Mouse (Mus musculus): ENCODE measurements around the gene Cmtm8. TPM values are rescaled to one million over a fixed set of nuclear protein-coding genes. Genes with fewer than 3 reads are reported as not detected.

Gene Cmtm8
- total and polyA plus RNA-seq, 3 experiments: 1.9 to 7.9 TPM; not detected in 1

- Histone ChIP-seq H3K36me3 (ENCODE audit: control insufficient read depth in 1 of 2, insufficient read depth in 2 of 2, low read length in 2 of 2) (peaks cover 2 to 24% of the 10 kb centered on the region in 2 experiments; a peak in 3 of 4 replicates), H3K27me3 (ENCODE audit: control insufficient read depth in 1 of 2, insufficient read depth in 2 of 2, low read length in 2 of 2) (no peaks in the 10 kb centered on the region), H3K9ac (ENCODE audit: control insufficient read depth, low read depth, low read length, poor library complexity, severe bottlenecking) (no peak overlapping the region), H3K4me3 (ENCODE audit: control insufficient read depth in 1 of 2, insufficient read depth in 1 of 2, low read depth in 2 of 2, low read length in 2 of 2) (no peak overlapping the region), H3K79me2 (ENCODE audit: control insufficient read depth, insufficient read depth, low read length, poor library complexity) (peaks cover 22% of the 10 kb centered on the region), H3K27ac (ENCODE audit: control insufficient read depth, low read depth, low read length) (no peak overlapping the region), H3K4me1 (ENCODE audit: control insufficient read depth in 1 of 2, insufficient read depth in 2 of 2, low read length in 2 of 2) (no peaks in the 10 kb centered on the region), H3K9me3 (replicated peaks; ENCODE audit: insufficient read depth, low read length) (no peaks in the 10 kb centered on the region)
- TF ChIP-seq POLR2AphosphoS2 (IDR thresholded peaks at IDR 0.05; ENCODE audit: low read length) (0 out of 2 replicates have a peak, but pooled peaks have one; percentile 35), USF1 (IDR thresholded peaks at IDR 0.05; ENCODE audit: low read depth, low read length) (no peak), RCOR1 (IDR thresholded peaks at IDR 0.05; ENCODE audit: low read depth, low read length) (no peak)
- DNase-seq (ENCODE audit: low read depth, low spot score): peak; percentile 25
Measured at GRCm38 (mm10) chr9:114770224-114770623, 73.7 kb downstream of the Cmtm8 start.

GRCm38 (mm10) chr9:114768066-114768465 lies 75.9 kb downstream of the Cmtm8 start:
- H3K4me3 ChIP-seq (ENCODE audit: control insufficient read depth in 1 of 2, insufficient read depth in 1 of 2, low read depth in 2 of 2, low read length in 2 of 2): no peak overlapping the region
- H3K79me2 ChIP-seq (ENCODE audit: control insufficient read depth, insufficient read depth, low read length, poor library complexity): peaks cover 8% of the 10 kb centered on the region; the same call in 1 of the 2 replicates
- no peak overlapping the region for H3K9ac ChIP-seq (ENCODE audit: control insufficient read depth, low read depth, low read length, poor library complexity, severe bottlenecking)
- no peak for DNase-seq (ENCODE audit: low read depth, low spot score)
- H3K27me3 ChIP-seq (ENCODE audit: control insufficient read depth in 1 of 2, insufficient read depth in 2 of 2, low read length in 2 of 2): no peaks in the 10 kb centered on the region
- TF ChIP-seq HCFC1 (IDR thresholded peaks at IDR 0.05; ENCODE audit: low read depth, low read length) (no peak), POLR2A (IDR thresholded peaks at IDR 0.05; ENCODE audit: control insufficient read depth in 1 of 2, insufficient read depth in 1 of 2, low read depth in 1 of 2, low read length in 2 of 2, poor library complexity in 1 of 2) (peak in 1 of 2 experiments; percentile 30; a peak in 1 of 4 replicates)
- H3K9me3 ChIP-seq (replicated peaks; ENCODE audit: insufficient read depth, low read length): no peaks in the 10 kb centered on the region
- no peak overlapping the region for H3K27ac ChIP-seq (ENCODE audit: control insufficient read depth, low read depth, low read length)
- peaks cover 0 to 28% of the 10 kb centered on the region in 2 experiments; a peak in 2 of 4 replicates for H3K36me3 ChIP-seq (ENCODE audit: control insufficient read depth in 1 of 2, insufficient read depth in 2 of 2, low read length in 2 of 2)
- no peaks in the 10 kb centered on the region for H3K4me1 ChIP-seq (ENCODE audit: control insufficient read depth in 1 of 2, insufficient read depth in 2 of 2, low read length in 2 of 2)

GRCm38 (mm10) chr9:114767507-114767906 lies 76.4 kb downstream of the Cmtm8 start:
- no peaks in the 10 kb centered on the region for H3K4me1 ChIP-seq (ENCODE audit: control insufficient read depth in 1 of 2, insufficient read depth in 2 of 2, low read length in 2 of 2)
- no peak overlapping the region for H3K4me3 ChIP-seq (ENCODE audit: control insufficient read depth in 1 of 2, insufficient read depth in 1 of 2, low read depth in 2 of 2, low read length in 2 of 2)
- peaks cover 0 to 26% of the 10 kb centered on the region in 2 experiments; a peak in 2 of 4 replicates for H3K36me3 ChIP-seq (ENCODE audit: control insufficient read depth in 1 of 2, insufficient read depth in 2 of 2, low read length in 2 of 2)
- TF ChIP-seq MXI1 (IDR thresholded peaks at IDR 0.05; ENCODE audit: low read depth, low read length) (no peak), POLR2A (IDR thresholded peaks at IDR 0.05; ENCODE audit: control insufficient read depth in 1 of 2, insufficient read depth in 1 of 2, low read depth in 1 of 2, low read length in 2 of 2, poor library complexity in 1 of 2) (peak in 1 of 2 experiments; percentile 19; a peak in 1 of 4 replicates), NELFE (IDR thresholded peaks at IDR 0.05; ENCODE audit: low read depth, low read length) (no peak)
- no peak overlapping the region for H3K27ac ChIP-seq (ENCODE audit: control insufficient read depth, low read depth, low read length)
- DNase-seq (ENCODE audit: low read depth, low spot score): no peak
- H3K79me2 ChIP-seq (ENCODE audit: control insufficient read depth, insufficient read depth, low read length, poor library complexity): peaks cover 8% of the 10 kb centered on the region; the same call in 1 of the 2 replicates
- H3K9me3 ChIP-seq (replicated peaks; ENCODE audit: insufficient read depth, low read length): no peaks in the 10 kb centered on the region
- H3K27me3 ChIP-seq (ENCODE audit: control insufficient read depth in 1 of 2, insufficient read depth in 2 of 2, low read length in 2 of 2): no peaks in the 10 kb centered on the region
- H3K9ac ChIP-seq (ENCODE audit: control insufficient read depth, low read depth, low read length, poor library complexity, severe bottlenecking): no peak overlapping the region

GRCm38 (mm10) chr9:114767030-114767429 lies 76.9 kb downstream of the Cmtm8 start:
- Histone ChIP-seq H3K4me1 (ENCODE audit: control insufficient read depth in 1 of 2, insufficient read depth in 2 of 2, low read length in 2 of 2) (no peaks in the 10 kb centered on the region), H3K4me3 (ENCODE audit: control insufficient read depth in 1 of 2, insufficient read depth in 1 of 2, low read depth in 2 of 2, low read length in 2 of 2) (no peak overlapping the region), H3K36me3 (ENCODE audit: control insufficient read depth in 1 of 2, insufficient read depth in 2 of 2, low read length in 2 of 2) (peaks cover 0 to 26% of the 10 kb centered on the region in 2 experiments; a peak in 2 of 4 replicates)

More at GRCm38 (mm10) chr9:114767030-114767429, 76.9 kb downstream of the Cmtm8 start:
- no peak overlapping the region for H3K9ac ChIP-seq (ENCODE audit: control insufficient read depth, low read depth, low read length, poor library complexity, severe bottlenecking)
- no peak for DNase-seq (ENCODE audit: low read depth, low spot score)
- H3K27ac ChIP-seq (ENCODE audit: control insufficient read depth, low read depth, low read length): no peak overlapping the region
- H3K79me2 ChIP-seq (ENCODE audit: control insufficient read depth, insufficient read depth, low read length, poor library complexity): peaks cover 8% of the 10 kb centered on the region; the same call in 1 of the 2 replicates
- TF ChIP-seq POLR2A (IDR thresholded peaks at IDR 0.05; ENCODE audit: control insufficient read depth in 1 of 2, insufficient read depth in 1 of 2, low read depth in 1 of 2, low read length in 2 of 2, poor library complexity in 1 of 2): no peak; a peak in 1 of 4 replicates
- TF ChIP-seq HCFC1 (IDR thresholded peaks at IDR 0.05; ENCODE audit: low read depth, low read length): no peak
- no peak for TF ChIP-seq ELF1 (IDR thresholded peaks at IDR 0.05; ENCODE audit: low read depth, low read length)
- TF ChIP-seq KAT2A (conservative IDR thresholded peaks at IDR 0.05; ENCODE audit: low read depth, low read length): no peak
- TF ChIP-seq MAFK (IDR thresholded peaks at IDR 0.05; ENCODE audit: borderline replicate concordance, low read depth, low read length): no peak
- no peak for TF ChIP-seq JUND (IDR thresholded peaks at IDR 0.05; ENCODE audit: low read depth, low read length)
- TF ChIP-seq ZMIZ1 (IDR thresholded peaks at IDR 0.05; ENCODE audit: low read depth, low read length): no peak
- TF ChIP-seq MYC (IDR thresholded peaks at IDR 0.05; ENCODE audit: low read depth, low read length): no peak
- TF ChIP-seq MYB (IDR thresholded peaks at IDR 0.05; ENCODE audit: low read depth, low read length): no peak
- no peak for TF ChIP-seq NRF1 (IDR thresholded peaks at IDR 0.05; ENCODE audit: insufficient read depth, low read depth, low read length, poor library complexity, severe bottlenecking)
- TF ChIP-seq MEF2A (IDR thresholded peaks at IDR 0.05; ENCODE audit: extremely low read depth, insufficient replicate concordance, low read depth, low read length, poor library complexity, severe bottlenecking): no peak
- no peak for TF ChIP-seq MXI1 (IDR thresholded peaks at IDR 0.05; ENCODE audit: low read depth, low read length)
- TF ChIP-seq POLR2AphosphoS2 (IDR thresholded peaks at IDR 0.05; ENCODE audit: low read length): no peak
- no peak for TF ChIP-seq SIN3A (IDR thresholded peaks at IDR 0.05; ENCODE audit: low read length)
- no peak for TF ChIP-seq USF2 (IDR thresholded peaks at IDR 0.05; ENCODE audit: borderline replicate concordance in 1 of 2, insufficient read depth in 1 of 2, low read depth in 1 of 2, low read length in 2 of 2)
- no peaks in the 10 kb centered on the region for H3K27me3 ChIP-seq (ENCODE audit: control insufficient read depth in 1 of 2, insufficient read depth in 2 of 2, low read length in 2 of 2)
- no peaks in the 10 kb centered on the region for H3K9me3 ChIP-seq (replicated peaks; ENCODE audit: insufficient read depth, low read length)
